Mouse (Mus musculus) hindbrain, postnatal 0 days (tissue): Measurements from ENCODE around the gene Cers5. TPM values are rescaled to one million over a fixed set of nuclear protein-coding genes. Genes with fewer than 3 reads are reported as not detected.

Experiments used
- ATAC-seq: fragments of 200-750 bp; cut with Nextera tagmentation; 2 replicates; pipeline ENCODE4 v1.8.0; 2017; ENCODE audit warnings: mild to moderate bottlenecking, moderate TSS enrichment, moderate library complexity
- DNase-seq: peaks from one replicate; pipeline ENCODE4 v3.0.0-alpha.2; 2015; ENCODE audit warnings: low spot score
- H3K27ac ChIP-seq: fragments of 300-500 bp; sonication (generic); 2 replicates; pipeline ENCODE4 v1.5.1; 2014; ENCODE audit warnings: mild to moderate bottlenecking
- H3K27me3 ChIP-seq: fragments of 300-500 bp; sonication (generic); 2 replicates; pipeline ENCODE4 v1.6.1; 2014; ENCODE audit warnings: low read length, mixed read lengths; ENCODE audit not compliant: insufficient read depth
- H3K36me3 ChIP-seq: fragments of 300-500 bp; sonication (generic); 2 replicates; pipeline ENCODE4 v1.6.1; 2014; ENCODE audit warnings: low read length, mixed read lengths; ENCODE audit not compliant: insufficient read depth
- H3K4me1 ChIP-seq: fragments of 300-500 bp; sonication (generic); 2 replicates; pipeline ENCODE4 v1.6.1; 2014; ENCODE audit warnings: antibody characterized with exemption, low read length, mixed read lengths; ENCODE audit not compliant: insufficient read depth
- H3K4me2 ChIP-seq: fragments of 300-500 bp; sonication (generic); 2 replicates; pipeline ENCODE4 v1.6.1; 2014; ENCODE audit warnings: low read depth, mild to moderate bottlenecking, low read length, moderate library complexity, mixed read lengths
- H3K4me3 ChIP-seq: fragments of 300-500 bp; sonication (generic); 2 replicates; pipeline ENCODE4 v1.5.1; 2014; ENCODE audit warnings: low read length
- H3K9ac ChIP-seq: fragments of 300-500 bp; sonication (generic); replicated peaks from 2 replicates; pipeline ENCODE4 v1.6.1; 2014; ENCODE audit warnings: mild to moderate bottlenecking, low read length, moderate library complexity, mixed read lengths
- H3K9me3 ChIP-seq: fragments of 300-500 bp; sonication (generic); 2 replicates; pipeline ENCODE4 v1.6.1; 2016; ENCODE audit warnings: low read length, mixed read lengths
- CTCF ChIP-seq: IDR thresholded peaks from 2 replicates; pipeline ENCODE4 v1.5.1; 2016; ENCODE audit warnings: antibody characterized with exemption, control low read depth, low read depth
- WGBS: fragments of 180-500 bp; shearing (Covaris S2); extraction: QIAGEN DNeasy Blood & Tissue Kit; methylation state at CpG from one replicate; pipeline ENCODE4 v1.1.7; 2014; 5-methylcytosine and 5-hydroxymethylcytosine counted together
- polyA plus RNA-seq: library from polyadenylated mRNA; unstranded; fragments of >200 nt; fragmentation: Nextera tagmentation; extraction: Ambion mirVana; gene quantifications from 2 replicates; pipeline ENCODE4 v1.2.1, GENCODE M21; 2015
- total RNA-seq: library from RNA; depleted of rRNA; stranded (reverse); fragments of >200 nt; gene quantifications from 2 replicates; pipeline ENCODE4 v1.2.3, GENCODE M21; 2014

The Cers5 gene
- total and polyA plus RNA-seq, 2 experiments from 2014 or later, result 73.9 to 92.8 TPM

DNA sequence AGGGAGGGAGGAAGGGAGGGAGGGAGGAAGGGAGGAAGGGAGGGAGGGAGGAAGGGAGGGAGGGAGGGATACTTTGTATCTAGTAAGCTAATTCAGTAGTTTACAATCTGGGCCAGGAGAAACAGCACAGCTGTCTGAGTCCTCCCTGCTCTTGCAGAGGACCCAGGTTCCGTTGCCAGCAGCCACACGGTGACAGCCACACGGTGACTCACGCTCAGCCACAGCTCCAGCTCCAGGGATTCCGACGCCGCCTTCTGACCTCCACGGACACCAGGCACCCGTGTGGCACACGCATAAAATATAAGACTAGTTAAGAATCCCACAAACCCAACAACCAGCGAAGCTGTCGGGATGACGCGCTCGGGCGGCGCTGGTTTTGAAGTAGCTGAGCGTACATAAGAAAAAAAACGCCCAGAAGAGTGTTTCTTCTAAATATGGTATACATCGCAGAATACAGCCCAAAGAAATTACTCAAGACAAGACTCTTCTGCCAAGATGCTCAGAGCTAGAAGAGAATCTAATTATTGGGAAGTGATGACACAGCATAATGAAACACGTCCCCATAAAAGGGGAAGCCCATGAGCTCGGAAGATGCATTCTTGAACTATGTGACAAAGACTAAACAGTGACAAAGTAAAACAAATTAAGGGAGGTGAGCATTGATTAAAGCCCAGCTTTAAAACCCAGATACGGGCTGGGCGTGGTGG is 42.0 kb upstream of the Cers5 start:
- no peak overlapping the region for H3K4me3 ChIP-seq
- H3K27me3 ChIP-seq, result no peaks in the 10 kb centered on the region
- no peaks in the 10 kb centered on the region for H3K36me3 ChIP-seq
- H3K9me3 ChIP-seq, result no peaks in the 10 kb centered on the region
- WGBS, result 87% methylated on average over 24 of the region's 24 CpGs
- H3K27ac ChIP-seq, result no peak overlapping the region
- H3K9ac ChIP-seq, result no peak overlapping the region
- H3K4me2 ChIP-seq, result no peak overlapping the region
- no peak for TF ChIP-seq CTCF
- ATAC-seq (no peak), DNase-seq (no peak)
- H3K4me1 ChIP-seq, result no peaks in the 10 kb centered on the region; the same call in 1 of the 2 replicates

DNA sequence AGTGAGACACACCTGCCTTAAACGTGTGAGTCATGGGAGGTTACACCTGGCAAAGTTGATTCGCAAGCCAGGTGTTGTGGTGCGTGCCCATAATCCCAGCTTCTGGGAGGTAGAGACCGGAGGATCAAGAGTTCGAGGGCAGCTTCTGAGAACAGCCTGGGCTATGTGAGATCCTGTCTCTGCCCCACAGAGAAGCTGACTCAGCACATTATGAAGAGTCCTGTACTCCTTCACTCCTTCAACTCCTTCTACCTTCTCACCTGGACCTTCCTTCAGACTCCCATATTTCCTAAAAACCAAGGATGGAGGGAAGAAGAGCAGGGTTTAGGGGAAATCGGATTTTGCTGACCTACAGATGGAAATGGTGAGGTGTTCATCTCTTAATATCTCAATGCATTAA is 41.0 kb upstream of the Cers5 start:
- H3K4me3 ChIP-seq, result no peak overlapping the region
- H3K4me2 ChIP-seq, result no peak overlapping the region
- DNase-seq, result no peak
- no peaks in the 10 kb centered on the region for H3K9me3 ChIP-seq
- no peak for ATAC-seq
- H3K27ac ChIP-seq, result no peak overlapping the region
- TF ChIP-seq CTCF, result no peak
- WGBS, result 92% methylated on average over 6 of the region's 6 CpGs
- no peaks in the 10 kb centered on the region for H3K27me3 ChIP-seq
- no peaks in the 10 kb centered on the region for H3K4me1 ChIP-seq
- no peaks in the 10 kb centered on the region for H3K36me3 ChIP-seq
- no peak overlapping the region for H3K9ac ChIP-seq

- no peaks in the 10 kb centered on the region for H3K36me3 ChIP-seq
- H3K4me1 ChIP-seq, result 0 out of 2 replicates have a peak, but pooled peaks cover 6% of the 10 kb centered on the region
- H3K4me3 ChIP-seq, result no peak overlapping the region
- 70% methylated on average over 7 of the region's 7 CpGs for WGBS
- no peaks in the 10 kb centered on the region for H3K27me3 ChIP-seq
- ATAC-seq (no peak), DNase-seq (no peak)
- no peak overlapping the region for H3K9ac ChIP-seq
- H3K4me2 ChIP-seq, result no peak overlapping the region
- H3K27ac ChIP-seq, result no peak overlapping the region
- no peak for TF ChIP-seq CTCF
- no peaks in the 10 kb centered on the region for H3K9me3 ChIP-seq
These were observed 39.4 kb upstream of the Cers5 start for GRCm38 (mm10) chr15:99812097-99812496.

DNA sequence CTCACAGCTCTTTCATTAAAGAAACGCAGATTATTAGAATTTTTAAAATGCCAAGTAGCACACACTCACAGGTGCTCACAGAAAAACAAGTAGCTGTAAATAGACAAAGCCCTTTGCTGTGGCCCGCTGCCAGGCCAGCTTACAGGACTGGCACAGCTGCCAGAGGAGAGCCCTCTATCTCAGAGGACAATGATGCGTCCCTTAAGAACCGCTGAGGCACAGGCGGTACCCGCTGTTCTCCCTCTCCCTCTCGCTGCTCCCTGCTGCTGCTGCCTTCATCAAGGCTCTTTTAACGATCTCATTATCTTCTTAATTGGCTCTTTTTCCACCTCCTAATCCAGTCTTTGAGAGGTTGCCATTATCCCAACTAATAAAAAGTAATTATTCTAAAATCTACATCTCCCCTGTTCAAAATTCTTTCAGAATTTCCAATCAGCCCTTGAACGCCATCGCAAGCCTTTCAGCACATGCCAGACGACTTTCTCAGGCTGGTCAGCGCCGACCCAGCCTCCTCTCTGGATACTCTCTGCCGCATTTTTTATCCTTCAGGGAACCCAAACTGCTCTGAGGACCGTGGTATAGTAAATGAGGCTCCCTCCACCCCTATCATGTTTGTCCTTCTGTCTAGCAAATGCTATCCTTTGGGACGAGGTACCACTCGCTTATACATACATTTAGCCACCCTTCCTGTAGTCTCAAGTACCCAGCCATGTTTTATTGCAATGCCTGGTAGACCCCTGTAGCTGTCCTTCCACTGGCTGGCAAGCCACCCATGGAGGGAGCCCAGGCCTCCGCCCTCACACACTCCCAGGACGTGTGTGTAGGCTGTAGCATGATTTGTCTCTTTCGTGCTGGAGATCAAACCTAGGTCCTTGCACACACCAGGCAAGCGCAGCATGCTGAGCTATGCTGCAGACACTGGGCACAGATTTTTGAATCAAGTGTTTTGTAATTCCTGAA is 35.4 kb upstream of the Cers5 start:
- H3K27ac ChIP-seq, result peak overlapping the region; percentile 49; the same call in 1 of the 2 replicates
- no peaks in the 10 kb centered on the region; the same call in 1 of the 2 replicates for H3K36me3 ChIP-seq
- H3K4me2 ChIP-seq, result peak overlapping the region; percentile 29
- ATAC-seq (peak; percentile 56), DNase-seq (peak; percentile 69)
- TF ChIP-seq CTCF, result no peak
- H3K27me3 ChIP-seq, result no peaks in the 10 kb centered on the region
- WGBS, result 24% methylated on average over 21 of the region's 21 CpGs
- H3K4me1 ChIP-seq, result 0 out of 2 replicates have a peak, but pooled peaks cover 6% of the 10 kb centered on the region
- no peaks in the 10 kb centered on the region for H3K9me3 ChIP-seq
- no peak overlapping the region for H3K4me3 ChIP-seq
- no peak overlapping the region for H3K9ac ChIP-seq

DNA sequence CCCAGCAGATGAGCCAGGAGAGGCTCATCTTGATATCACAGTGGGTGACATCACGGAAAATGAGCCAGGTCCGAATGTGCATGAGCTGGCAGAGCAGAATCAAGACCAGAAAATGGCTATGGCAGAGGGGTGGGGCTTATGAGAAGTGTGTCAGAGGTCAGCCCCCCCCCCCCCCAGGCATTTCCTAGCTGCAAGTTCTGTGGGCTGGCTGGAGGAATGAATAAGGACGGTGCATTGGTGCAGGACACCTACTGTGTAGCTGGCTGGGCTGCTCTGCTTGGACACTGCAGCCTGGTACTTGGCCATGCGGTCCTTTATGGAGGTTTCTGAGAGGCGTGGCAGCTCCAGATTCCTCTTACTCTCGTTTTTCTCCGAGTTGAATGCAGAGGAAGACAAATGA is 33.5 kb upstream of the Cers5 start:
- H3K9ac ChIP-seq, result no peak overlapping the region
- 20% methylated on average over 7 of the region's 7 CpGs for WGBS
- H3K4me2 ChIP-seq, result no peak overlapping the region
- 0 out of 2 replicates have a peak, but pooled peaks cover 6% of the 10 kb centered on the region for H3K4me1 ChIP-seq
- H3K27me3 ChIP-seq, result no peaks in the 10 kb centered on the region
- no peak overlapping the region for H3K4me3 ChIP-seq
- DNase-seq (no peak), ATAC-seq (no peak)
- H3K36me3 ChIP-seq, result no peaks in the 10 kb centered on the region; the same call in 1 of the 2 replicates
- H3K9me3 ChIP-seq, result no peaks in the 10 kb centered on the region
- no peak for TF ChIP-seq CTCF
- no peak overlapping the region for H3K27ac ChIP-seq

DNA sequence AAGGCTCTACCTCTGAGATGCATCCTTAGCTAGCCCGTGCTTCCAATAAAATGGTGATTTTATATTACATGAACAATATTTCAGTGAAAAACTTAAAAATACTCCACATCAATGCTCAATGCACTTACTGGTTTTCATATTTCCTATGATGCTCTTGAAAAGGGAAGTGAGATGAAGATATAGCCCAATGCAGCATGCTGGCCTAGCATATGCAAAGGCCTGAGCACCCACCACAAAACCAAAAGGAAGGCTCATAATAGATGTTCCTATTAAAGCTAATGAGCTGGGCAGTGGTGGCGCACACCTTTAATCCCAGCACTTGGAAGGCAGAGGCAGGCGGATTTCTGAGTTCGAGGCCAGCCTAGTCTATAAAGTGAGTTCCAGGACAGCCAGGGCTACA is 33.0 kb upstream of the Cers5 start:
- Histone ChIP-seq H3K9me3 (no peaks in the 10 kb centered on the region), H3K4me1 (0 out of 2 replicates have a peak, but pooled peaks cover 6% of the 10 kb centered on the region), H3K36me3 (no peaks in the 10 kb centered on the region; the same call in 1 of the 2 replicates), H3K27ac (no peak overlapping the region), H3K4me2 (no peak overlapping the region), H3K27me3 (no peaks in the 10 kb centered on the region), H3K4me3 (no peak overlapping the region), H3K9ac (no peak overlapping the region)
- DNase-seq, result no peak
- ATAC-seq, result no peak
- TF ChIP-seq CTCF, result no peak
- 93% methylated on average over 4 of the region's 4 CpGs for WGBS
